Mouse (Mus musculus) left cerebral cortex, postnatal 14 days (tissue): ENCODE measurements around the gene Cacna1c. TPM values are rescaled to one million over a fixed set of nuclear protein-coding genes. Genes with fewer than 3 reads are reported as not detected.

Source experiments
- DNase-seq, 2 experiments: peaks; one replicate each; pipeline ENCODE4 v3.0.0; 2021 to 2022; ENCODE audit warnings: low spot score in 2 of 2, mixed read lengths in 1 of 2
- intact Hi-C: fragments of 180-260 bp; cut with DNase I; formaldehyde crosslinking; loops from one replicate; pipeline ENCODE4 v1.15.1; 2025
- total RNA-seq, 2 experiments: library from RNA; stranded (reverse); gene quantifications; 2 replicates each; pipeline ENCODE4 v1.2.3; 2021

Gene Cacna1c
- total RNA-seq, 2 experiments from 2014 or later = 66.9 to 73.5 TPM

DNA sequence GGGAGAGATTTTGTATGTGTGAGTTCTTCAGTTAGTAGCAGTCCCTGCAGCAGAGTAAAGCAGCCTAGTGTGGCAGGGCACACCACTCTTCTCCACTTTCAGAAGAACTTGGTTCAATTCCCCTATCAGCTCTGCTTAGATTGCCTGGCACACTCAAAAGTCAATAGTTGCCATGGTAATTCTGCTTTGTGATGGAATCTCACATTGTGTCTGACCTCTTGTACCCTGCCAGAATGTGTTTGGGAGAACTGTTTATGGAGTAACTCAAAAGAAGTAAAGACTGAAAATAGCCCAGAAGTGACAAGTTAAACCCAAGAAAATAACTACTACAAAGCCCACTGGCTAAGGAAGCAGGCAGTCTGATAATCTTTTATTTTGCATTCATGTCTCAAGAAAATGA is 240.4 kb downstream of the Cacna1c start:
- intact Hi-C loops = no loop called here

DNA sequence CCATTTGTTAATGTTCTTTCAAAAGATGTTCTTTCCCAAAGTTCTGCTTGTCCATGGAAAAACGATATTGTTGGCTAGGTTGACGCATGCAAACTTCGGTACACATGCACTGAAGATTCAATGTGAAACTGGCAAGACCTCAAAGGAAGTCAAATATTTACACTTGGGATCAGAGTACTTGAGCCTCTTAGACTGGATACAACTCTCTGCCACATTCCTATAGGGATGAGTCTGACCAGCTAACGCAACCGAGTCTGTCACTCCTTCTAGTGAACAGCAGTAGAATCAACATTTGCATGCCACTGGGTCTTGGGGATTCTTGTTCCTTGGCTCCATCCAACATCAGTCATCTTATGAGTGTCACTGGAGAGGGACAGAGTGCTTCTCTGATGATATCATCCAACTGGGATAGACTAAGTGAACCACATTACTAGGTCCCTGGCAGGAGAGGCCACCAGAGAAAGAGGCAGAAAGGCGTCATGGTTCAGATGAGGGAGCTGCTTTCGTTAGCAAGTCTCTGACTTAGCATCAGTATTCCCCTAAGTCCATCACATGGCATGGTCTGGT is 241.1 kb downstream of the Cacna1c start:
- no peak for DNase-seq
- intact Hi-C loops = no loop called here

More for the DNA sequence above, 240.4 kb downstream of the Cacna1c start:
- DNase-seq = no peak

DNA sequence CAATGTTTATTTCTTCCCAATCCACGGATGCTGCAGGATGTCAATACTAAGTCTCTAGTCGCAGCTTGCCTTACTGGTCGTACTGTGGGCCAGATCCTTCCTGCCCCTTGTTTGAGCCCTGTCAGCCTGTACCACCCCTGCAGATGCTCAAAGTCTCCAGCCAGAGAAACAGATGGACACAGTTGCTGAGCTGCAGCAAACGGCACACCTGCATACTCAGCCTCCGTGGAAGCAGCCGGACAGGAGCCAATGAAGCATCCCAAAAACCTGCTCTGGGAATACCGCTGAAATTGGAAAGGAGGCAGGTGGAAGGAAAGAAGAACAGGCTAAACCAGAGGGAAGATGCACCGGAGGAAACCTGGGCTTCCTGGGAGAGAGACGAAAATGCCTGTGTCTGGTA is 243.8 kb downstream of the Cacna1c start:
- intact Hi-C loops = no loop called here
- no peak for DNase-seq

DNA sequence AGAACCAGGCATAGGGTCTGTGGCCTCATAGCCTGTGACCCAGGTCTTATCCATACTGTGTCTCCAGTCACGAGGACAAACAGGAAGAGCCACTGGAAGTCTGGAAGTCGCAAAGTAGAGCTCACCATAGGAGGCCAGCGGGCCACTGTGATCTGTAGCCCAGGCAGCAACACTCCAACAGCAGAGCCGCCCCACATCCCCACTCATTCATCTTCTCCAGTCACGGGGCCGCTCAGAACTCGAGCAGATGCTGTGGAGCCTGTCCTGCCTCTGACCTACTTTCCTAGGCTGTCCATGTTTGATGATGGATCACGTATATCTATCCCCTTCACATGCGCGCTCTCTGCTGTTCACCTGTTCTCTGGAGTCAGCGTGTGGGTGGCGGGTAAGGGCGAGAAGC is 246.0 kb downstream of the Cacna1c start:
- intact Hi-C loops = no loop called here
- DNase-seq = no peak

DNA sequence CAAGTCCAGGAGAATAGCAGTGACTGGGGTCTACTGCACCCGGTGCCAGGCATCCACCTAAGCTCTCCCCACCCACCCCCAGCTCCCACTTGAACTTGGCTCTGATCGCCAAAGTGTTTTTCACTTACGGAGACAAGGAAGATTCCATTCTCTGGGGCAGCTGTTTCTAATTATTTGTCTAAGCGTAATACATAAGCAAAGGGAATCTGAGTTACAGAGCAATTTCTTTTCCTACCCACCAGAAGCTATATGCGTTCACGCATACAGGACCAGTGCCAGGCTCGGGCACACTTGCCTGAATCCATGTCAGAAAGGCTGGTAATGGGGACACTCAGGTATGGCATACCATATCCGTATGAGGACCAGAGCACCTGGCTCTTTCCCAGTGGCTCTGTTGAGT is 248.9 kb downstream of the Cacna1c start:
- intact Hi-C loops = no loop called here
- DNase-seq = no peak

DNA sequence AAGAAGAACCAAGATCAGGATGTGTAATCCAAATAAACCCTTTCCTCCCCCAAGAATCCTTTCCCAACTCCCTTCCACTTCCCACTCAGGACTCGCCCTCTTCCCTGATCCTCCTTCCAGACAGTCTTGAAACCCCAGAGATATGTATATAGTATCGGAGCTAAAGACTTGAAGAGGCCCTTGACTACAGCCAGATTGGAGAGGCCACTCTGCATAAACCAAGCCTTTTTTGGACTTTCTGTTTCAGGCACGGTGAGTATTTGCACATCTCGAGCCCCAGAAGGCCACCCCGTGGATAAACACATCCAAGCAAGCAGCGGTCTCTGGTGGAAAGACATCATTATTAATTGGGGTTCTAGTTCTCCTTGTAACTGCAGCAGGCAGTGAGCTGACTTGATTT is 249.6 kb downstream of the Cacna1c start:
- DNase-seq = no peak
- intact Hi-C loops = no loop called here

DNA sequence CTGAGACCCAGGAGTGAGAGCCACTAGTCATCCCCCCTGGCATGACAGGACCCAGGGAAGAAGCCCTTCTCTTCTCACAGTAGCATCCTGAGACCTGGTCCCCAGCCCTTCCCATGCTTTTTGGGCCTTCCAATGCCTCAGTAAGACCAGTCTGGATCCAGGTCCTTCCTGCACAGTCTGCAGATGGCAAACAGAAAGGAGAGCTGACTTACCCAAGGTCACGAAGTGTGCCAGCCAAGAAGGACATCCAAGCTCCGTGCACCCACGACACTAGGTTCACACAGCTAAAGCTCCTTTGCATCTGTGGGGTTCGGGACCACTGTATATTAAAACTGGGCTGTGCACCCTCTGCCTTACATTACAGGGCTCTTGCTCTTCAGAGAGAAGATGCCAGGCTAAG is 252.1 kb downstream of the Cacna1c start:
- DNase-seq = no peak
- intact Hi-C loops = no loop called here

DNA sequence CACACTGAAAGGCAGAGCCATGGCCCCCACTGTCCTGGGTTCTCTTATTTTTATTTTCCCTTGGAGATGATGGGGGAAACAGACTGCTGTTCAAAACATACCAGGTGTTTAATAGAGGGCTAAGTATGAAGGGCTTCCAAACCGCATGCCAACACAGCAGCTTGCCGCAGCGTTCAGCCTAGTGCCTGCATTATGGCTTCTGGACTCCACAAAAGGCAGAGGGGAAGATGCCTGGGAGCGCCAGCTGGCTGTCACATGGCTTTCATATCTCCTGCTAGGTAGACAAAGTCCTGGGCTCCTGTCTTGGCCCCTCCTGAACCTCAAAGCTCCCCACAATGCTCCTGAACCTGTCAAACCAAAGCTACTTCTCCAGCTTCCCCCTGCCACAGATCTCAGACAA is 254.4 kb downstream of the Cacna1c start:
- no peak for DNase-seq
- intact Hi-C loops = no loop called here

DNA sequence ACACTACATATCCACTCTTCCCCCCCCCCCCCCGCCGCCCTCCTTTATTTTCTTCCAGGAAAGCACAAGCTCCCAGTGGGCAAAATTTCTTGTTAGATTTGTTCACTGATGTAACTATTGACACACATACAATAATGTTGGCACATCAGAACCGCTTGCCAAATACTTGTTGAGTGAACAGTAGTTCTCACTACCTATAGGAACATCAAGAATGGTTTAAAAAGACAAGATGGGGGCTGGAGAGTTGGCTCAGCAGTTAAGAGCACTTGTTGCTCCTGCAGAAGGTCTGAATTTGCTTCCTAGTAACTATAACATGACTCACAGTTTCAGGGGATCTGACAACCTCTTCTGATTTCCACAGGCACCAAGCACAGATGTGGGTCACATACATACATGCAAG is 255.2 kb downstream of the Cacna1c start:
- no peak for DNase-seq
- intact Hi-C loops = no loop called here

DNA sequence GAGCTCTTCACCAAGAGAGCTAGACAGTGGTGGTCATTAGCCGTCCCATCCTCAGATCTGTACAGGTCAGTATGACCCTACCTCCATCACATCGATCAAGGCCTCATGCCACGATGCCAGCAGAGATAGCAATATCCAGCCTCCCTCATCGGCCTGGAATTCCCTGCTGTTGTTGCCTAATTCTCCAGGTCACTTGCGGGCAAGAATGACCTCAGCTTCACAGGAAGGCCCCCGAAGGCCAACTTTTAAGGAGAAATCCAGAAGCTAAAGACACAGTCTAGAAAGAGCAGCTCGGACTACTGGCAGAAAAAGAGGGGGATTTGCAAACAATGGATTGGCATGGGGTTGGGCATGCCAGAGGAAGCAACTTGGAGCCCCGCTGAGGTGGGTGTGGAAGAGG is 256.6 kb downstream of the Cacna1c start:
- no peak for DNase-seq
- intact Hi-C loops = no loop called here

DNA sequence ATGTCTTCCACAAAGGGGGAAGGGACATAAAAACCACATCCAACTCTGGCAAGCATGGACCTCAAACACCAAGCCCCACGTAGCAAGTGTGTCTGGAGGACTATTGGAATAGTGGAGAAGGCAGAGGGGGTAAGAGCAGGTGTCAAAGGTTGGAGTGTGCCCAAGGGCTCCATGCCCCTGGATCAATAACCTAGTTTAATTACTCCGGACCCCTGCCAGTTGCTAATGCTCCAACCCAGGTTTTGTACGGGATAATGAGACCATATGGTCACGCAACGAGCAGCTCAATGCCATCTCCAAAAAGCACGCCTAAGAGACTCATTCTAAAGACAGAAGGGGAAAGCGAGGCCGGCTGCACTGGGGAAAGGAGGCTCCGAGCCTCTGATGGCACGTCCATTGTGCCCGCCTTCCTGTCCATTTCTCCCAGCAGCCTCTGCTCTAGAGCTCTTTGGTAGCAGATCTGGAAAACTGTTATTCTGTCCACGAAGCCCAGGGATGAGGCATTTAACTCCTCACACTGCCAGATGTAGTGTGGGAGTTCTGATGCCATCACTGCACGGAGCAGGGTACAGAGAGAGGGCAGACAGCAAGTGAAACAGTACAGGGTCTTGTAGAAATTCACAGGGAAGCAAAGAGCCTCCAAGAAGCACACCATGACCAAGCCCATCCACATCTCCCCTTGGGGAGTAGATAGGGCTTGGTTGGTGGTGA is 257.7 kb downstream of the Cacna1c start:
- no peak for DNase-seq
- intact Hi-C loops = no loop called here

DNA sequence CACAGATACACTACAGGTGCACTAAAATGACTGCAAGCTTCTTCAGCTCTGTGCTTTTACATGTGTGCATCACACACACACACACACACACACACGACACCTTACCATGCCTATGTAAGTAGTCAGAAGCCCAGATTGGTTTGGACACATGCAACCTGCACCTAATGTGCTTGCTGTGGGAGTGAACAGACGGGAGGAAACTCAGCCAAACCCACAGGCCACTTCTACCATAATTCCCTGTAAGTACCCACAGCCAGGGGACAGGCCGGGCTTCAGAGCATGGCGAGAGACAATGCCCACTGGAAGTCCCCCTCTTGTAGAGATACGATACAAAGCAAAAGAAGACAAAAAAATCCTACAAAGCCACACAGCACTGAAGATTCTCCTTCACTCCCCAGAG is 258.7 kb downstream of the Cacna1c start:
- intact Hi-C loops = no loop called here
- DNase-seq = no peak

DNA sequence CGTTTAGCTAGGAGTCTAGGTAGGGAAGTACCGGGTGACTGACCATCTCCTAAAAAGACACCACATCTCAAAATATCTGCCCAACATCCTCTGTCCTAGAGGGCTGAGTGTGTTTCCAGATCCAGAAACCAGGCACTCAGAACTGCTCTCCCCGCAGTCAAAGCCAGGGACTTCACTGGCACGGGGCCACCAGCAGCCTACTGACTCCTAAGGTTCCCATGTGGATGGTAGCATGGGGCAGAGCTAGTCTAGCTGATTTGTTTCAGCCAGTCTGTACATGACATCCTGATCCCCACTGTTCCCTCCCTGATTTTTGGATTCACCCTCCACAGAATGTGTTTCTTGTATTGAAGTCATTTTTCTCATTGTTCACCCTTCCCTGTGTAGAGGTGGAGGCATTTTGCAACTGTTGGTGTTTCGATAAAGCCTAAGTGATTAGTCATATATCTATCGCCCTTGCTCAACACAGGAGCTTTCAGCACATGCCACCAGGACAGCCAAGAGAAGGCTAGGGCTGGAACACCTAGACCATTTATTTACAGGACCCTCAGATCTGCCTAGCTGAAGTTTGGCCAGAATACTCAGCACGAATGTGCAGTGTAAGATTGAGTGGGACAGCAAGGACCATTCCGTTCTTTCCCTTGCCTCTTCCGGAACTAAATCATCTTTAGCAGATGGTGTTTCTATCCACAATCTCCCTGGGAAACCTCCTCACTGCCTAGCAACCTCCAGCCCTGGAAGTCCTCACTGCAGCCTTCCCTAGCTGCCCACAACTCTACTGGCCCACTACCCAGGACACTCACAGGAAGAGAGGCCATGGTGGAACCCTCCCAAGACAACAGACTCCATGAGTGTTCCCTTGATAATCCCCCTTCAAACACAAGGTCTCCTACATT is 260.4 kb downstream of the Cacna1c start:
- intact Hi-C loops = no loop called here
- DNase-seq = peak in 1 of 2 experiments; percentile 64

DNA sequence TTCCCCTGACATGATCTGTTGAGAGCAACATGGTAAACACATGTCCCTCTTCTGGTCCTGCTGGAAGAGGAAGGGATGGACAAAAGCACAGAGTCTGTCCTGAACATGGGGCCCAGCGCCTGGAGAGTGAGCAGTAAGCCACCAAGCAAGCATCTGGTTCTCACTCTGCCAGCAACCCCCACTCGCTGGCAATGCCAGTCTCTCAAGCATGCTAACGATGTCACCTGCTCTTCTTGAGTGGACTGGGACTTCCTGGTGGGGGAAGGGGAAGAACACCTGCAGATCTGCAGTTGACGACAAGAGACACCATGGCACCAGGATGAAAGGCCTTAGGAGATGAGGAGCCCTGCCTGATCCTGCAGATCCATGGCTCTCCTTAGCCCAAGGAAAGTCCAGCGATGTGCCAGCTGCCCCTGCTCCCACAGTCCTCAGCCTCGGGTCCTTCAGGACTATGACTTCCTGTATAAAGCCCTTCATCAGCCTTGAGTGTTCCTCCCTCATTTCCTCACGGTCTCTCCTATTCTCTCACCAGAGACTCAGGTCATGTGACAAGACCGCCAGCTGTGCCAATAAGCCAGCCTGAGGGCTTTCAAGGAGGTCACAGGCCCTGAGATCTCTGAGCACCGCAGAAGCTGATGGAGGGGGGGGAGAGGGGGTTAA is 261.8 kb downstream of the Cacna1c start:
- no peak for DNase-seq
- intact Hi-C loops = no loop called here

DNA sequence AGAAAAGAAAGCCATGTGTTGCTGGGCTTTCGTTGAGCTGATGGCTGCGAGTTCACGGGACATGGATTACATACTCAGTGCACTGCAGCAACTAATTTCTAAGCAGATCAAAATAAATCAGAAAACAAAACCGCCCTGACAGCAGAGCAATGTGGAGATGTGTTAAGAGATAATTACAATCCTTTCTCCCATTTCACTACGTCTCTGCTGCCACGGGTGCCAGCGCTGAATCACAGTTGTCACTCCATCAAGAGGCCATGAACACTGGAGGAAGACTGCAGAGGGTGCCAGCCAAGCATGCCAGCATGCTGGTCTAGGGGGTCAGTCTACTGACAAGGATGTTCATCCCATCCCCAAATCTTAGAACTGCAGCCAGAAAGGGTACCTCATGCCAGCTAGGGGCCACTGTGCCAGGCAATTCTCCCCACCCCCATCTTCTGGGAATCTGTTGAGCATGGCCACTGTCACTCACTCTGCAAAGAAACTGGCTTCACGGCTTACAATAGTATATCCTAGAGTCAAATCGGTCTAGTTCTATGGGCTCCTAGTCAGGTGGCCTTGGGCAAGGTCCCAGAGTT is 263.1 kb downstream of the Cacna1c start:
- intact Hi-C loops = no loop called here
- no peak for DNase-seq

DNA sequence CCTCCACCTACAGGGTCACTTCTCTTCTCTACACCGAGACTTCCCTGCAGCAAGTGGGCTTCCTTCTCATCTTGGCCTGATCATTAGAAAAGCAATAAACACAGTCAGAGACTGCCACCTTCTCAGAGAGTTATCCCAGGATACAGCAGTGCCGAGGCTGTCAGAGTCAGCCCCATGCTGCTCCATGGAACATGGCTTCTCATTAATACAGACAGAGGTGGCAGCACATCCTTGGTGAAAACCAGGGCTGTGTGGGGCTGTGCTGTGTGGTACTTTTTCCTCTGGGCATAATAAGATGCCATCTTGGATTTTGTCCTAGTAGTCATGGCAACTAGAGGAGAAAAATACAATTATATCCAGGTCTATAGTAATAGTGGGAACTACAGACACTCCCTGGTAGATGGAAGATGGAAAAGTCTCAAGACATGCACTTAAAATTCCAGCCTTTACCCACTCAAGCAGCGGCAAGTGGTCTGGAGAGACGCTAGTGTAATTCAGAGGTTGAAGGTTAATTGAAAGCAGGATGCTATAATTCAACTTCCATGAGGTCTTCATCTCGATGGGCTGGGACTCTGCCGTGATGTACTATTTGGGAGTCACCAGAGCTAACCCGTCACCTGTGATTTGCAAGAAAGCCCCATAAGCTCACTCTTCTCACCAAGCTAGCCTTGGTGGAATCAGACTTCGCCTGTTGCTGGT is 264.1 kb downstream of the Cacna1c start:
- no peak for DNase-seq
- intact Hi-C loops = no loop called here

DNA sequence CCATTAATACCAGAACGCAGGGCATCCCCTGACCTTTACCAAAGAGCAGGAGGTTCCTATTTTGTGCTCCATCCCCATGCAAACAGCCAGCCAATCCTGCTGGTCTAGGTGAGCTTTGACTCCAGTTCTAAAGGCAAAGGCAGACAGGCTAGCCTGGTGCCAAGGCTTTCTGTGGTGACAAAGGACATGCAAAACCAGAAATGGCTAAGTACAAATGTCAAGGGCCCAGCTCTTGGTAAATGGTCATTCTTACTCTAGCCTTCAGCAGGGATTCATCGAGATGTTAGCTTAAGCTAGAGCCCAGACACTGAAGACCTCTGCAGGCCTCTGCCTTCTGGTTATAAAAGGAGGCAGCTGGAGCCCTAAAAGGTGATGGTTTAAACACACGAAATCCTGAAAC is 269.5 kb downstream of the Cacna1c start:
- intact Hi-C loops = loop anchor here (10.0 kb wide), 1 partner anchor 282 kb away; no protein-coding TSS in a partner anchor
- DNase-seq = no peak

DNA sequence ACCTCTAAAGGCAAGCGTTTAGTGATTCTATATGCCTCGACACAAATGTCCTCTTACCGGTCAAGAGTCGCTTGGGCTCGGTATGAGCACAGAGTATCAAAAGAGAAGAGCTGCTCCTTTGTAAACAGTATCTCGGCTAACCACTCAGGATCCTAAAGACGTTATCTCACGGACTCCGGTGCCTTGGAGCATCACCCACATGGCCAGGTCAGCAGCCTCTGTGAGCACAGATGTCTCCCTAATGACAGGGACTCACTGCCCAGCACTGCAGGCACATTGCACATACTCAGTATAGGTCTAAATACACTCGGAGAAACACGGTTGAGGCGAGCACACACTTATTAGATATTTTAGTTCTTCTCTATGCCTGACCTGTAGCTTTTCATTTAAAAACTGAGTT is 271.8 kb downstream of the Cacna1c start:
- intact Hi-C loops = loop anchor here (10.0 kb wide), 1 partner anchor 280 kb away; no protein-coding TSS in a partner anchor
- no peak for DNase-seq

DNA sequence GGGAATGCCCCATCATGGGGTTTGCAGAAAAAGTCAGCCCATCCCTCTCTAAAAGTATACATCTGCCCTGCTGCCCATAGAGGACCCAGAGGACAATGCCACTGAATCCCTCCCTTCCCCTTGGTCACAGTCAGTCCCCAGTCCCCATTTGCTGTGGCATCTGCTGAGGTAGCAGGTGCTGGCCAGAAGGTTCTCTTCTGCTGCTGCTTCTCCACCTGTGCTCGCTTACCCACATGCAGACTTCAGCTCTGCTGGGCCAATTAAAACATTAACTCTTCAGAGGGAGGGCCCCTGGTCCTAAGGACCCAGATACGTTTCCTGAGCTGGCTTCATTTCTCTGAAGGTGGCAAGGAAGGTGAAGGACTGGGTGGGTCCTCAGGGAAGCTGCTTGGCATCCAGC is 272.3 kb downstream of the Cacna1c start:
- intact Hi-C loops = loop anchor here (2.0 to 10.0 kb wide), 2 partner anchors 181 to 279 kb away; no protein-coding TSS in a partner anchor
- DNase-seq = no peak
